Mouse (Mus musculus) MEL (cell line): ENCODE data around the gene Rbsn.

Experiments
- CHD2 ChIP-seq: IDR thresholded peaks from 2 replicates; pipeline ENCODE4 v1.6.1; 2011; ENCODE audit warnings: low read length, improper control_type of control experiment
- CTCF ChIP-seq, 3 experiments: IDR thresholded peaks in 2 of 3; conservative IDR thresholded peaks in 1 of 3; 2 replicates each; pipeline ENCODE4 v1.5.1; 2011 to 2012; ENCODE audit warnings: low read length in 3 of 3, low read depth in 2 of 3, mild to moderate bottlenecking in 2 of 3, improper control_type of control experiment in 1 of 3, inconsistent platforms in 1 of 3, mixed read lengths in 1 of 3, moderate library complexity in 1 of 3; ENCODE audit not compliant: control insufficient read depth in 1 of 3, insufficient read depth in 1 of 3, poor library complexity in 1 of 3, severe bottlenecking in 1 of 3
- EP300 ChIP-seq, 2 experiments: IDR thresholded peaks; 2 replicates each; pipeline ENCODE4 v1.6.1; 2011; ENCODE audit warnings: improper control_type of control experiment in 2 of 2, low read length in 2 of 2, low read depth in 1 of 2, mild to moderate bottlenecking in 1 of 2
- MYC ChIP-seq: IDR thresholded peaks from 2 replicates; pipeline ENCODE4 v1.6.1; 2011; ENCODE audit warnings: low read depth, mild to moderate bottlenecking, low read length, improper control_type of control experiment, moderate library complexity
- NRF1 ChIP-seq: IDR thresholded peaks from 2 replicates; pipeline ENCODE4 v1.6.1; 2014; ENCODE audit warnings: low read depth, mild to moderate bottlenecking, inconsistent platforms, low read length, improper control_type of control experiment, moderate library complexity; ENCODE audit not compliant: poor library complexity, insufficient read depth, severe bottlenecking
- POLR2A ChIP-seq, 2 experiments: IDR thresholded peaks; 2 replicates each; pipeline ENCODE4 v1.6.1; 2011 to 2012; ENCODE audit warnings: low read length in 2 of 2, mild to moderate bottlenecking in 2 of 2, control low read depth in 1 of 2, improper control_type of control experiment in 1 of 2, low read depth in 1 of 2, moderate library complexity in 1 of 2; ENCODE audit not compliant: control insufficient read depth in 1 of 2, insufficient read depth in 1 of 2, poor library complexity in 1 of 2
- RCOR1 ChIP-seq: IDR thresholded peaks from 2 replicates; pipeline ENCODE4 v1.6.1; 2012; ENCODE audit warnings: low read depth, mild to moderate bottlenecking, inconsistent platforms, low read length, improper control_type of control experiment
- SIN3A ChIP-seq: IDR thresholded peaks from 2 replicates; pipeline ENCODE4 v1.6.1; 2012; ENCODE audit warnings: low read length, improper control_type of control experiment, inconsistent platforms
- USF1 ChIP-seq: IDR thresholded peaks from 2 replicates; pipeline ENCODE4 v1.6.1; 2014; ENCODE audit warnings: low read depth, mild to moderate bottlenecking, inconsistent platforms, low read length, improper control_type of control experiment, moderate library complexity
- ZNF384 ChIP-seq: IDR thresholded peaks from 2 replicates; pipeline ENCODE4 v1.6.1; 2012; ENCODE audit warnings: low read depth, mild to moderate bottlenecking, inconsistent platforms, low read length, improper control_type of control experiment

GRCm38 (mm10) chr6:92247215-92247919, 32.6 kb upstream of the Rbsn start:
- TF ChIP-seq EP300 (IDR thresholded peaks at IDR 0.05; ENCODE audit: low read depth in 1 of 2, low read length in 2 of 2) (no peak), USF1 (no peak), MYC (no peak), RCOR1 (no peak), CHD2 (no peak), POLR2A (IDR thresholded peaks at IDR 0.05; ENCODE audit: control insufficient read depth in 1 of 2, insufficient read depth in 1 of 2, low read depth in 1 of 2, low read length in 2 of 2, poor library complexity in 1 of 2) (no peak), SIN3A (no peak), ZNF384 (no peak), NRF1 (no peak), CTCF (IDR thresholded peaks at IDR 0.05 in 2 of 3, conservative IDR thresholded peaks at IDR 0.05 in 1 of 3; ENCODE audit: control insufficient read depth in 1 of 3, insufficient read depth in 1 of 3, low read depth in 2 of 3, low read length in 3 of 3, poor library complexity in 1 of 3, severe bottlenecking in 1 of 3) (no peak)
